Mouse (Mus musculus): Measurements from ENCODE around the gene 5031439G07Rik. TPM values are rescaled to one million over a fixed set of nuclear protein-coding genes. Genes with fewer than 3 reads are reported as not detected.

5031439G07Rik gene
- polyA plus RNA-seq, 1 experiment from 2014 or later = 4.3 TPM

- TF ChIP-seq CTCF (IDR thresholded peaks at IDR 0.05) = peak; percentile 79
- TF ChIP-seq EP300 (IDR thresholded peaks at IDR 0.05) = no peak
- DNase-seq (ENCODE audit: low spot score) (peak; percentile 81), ATAC-seq (no peak)
- Histone ChIP-seq H3K9me3 (ENCODE audit: low read length) (no peaks in the 10 kb centered on the region), H3K4me1 (ENCODE audit: insufficient read depth, low read depth, low read length) (peaks cover 10% of the 10 kb centered on the region; the same call in 1 of the 2 replicates), H3K9ac (replicated peaks; ENCODE audit: low read depth) (peak overlapping the region; percentile 88; the same call in 1 of the 2 replicates), H3K27me3 (replicated peaks; ENCODE audit: insufficient read depth, low read length) (no peaks in the 10 kb centered on the region), H3K27ac (ENCODE audit: low read length) (0 out of 2 replicates have a peak overlapping the region, but pooled peaks have one; percentile 97), H3K36me3 (ENCODE audit: insufficient read depth, low read length) (peaks cover 24% of the 10 kb centered on the region), H3K4me3 (ENCODE audit: low read depth, low read length) (peak overlapping the region; percentile 95), H3K4me2 (replicated peaks; ENCODE audit: low read depth, low read length) (peak overlapping the region; percentile 72)
- WGBS = 5% methylated on average over 9 of the region's 9 CpGs
Measured at GRCm38 (mm10) chr15:84924781-84925315, 63.5 kb downstream of the 5031439G07Rik start.

GRCm38 (mm10) chr15:84923508-84924181 lies 64.7 kb downstream of the 5031439G07Rik start:
- ATAC-seq (peak; percentile 83), DNase-seq (ENCODE audit: low spot score) (peak; percentile 75)
- Histone ChIP-seq H3K4me1 (ENCODE audit: insufficient read depth, low read depth, low read length) (peaks cover 10% of the 10 kb centered on the region; the same call in 1 of the 2 replicates), H3K36me3 (ENCODE audit: insufficient read depth, low read length) (peaks cover 12% of the 10 kb centered on the region; the same call in 1 of the 2 replicates), H3K4me3 (ENCODE audit: low read depth, low read length) (peak overlapping the region; percentile 95), H3K9me3 (ENCODE audit: low read length) (no peaks in the 10 kb centered on the region), H3K4me2 (replicated peaks; ENCODE audit: low read depth, low read length) (peak overlapping the region; percentile 72), H3K27me3 (replicated peaks; ENCODE audit: insufficient read depth, low read length) (no peaks in the 10 kb centered on the region), H3K9ac (replicated peaks; ENCODE audit: low read depth) (peak overlapping the region; percentile 88), H3K27ac (ENCODE audit: low read length) (peak overlapping the region; percentile 97)
- TF ChIP-seq CTCF (IDR thresholded peaks at IDR 0.05) (no peak), EP300 (IDR thresholded peaks at IDR 0.05) (no peak)
- WGBS = under 1% methylated on average over 58 of the region's 68 CpGs

GRCm38 (mm10) chr15:84922884-84923507 lies 65.4 kb downstream of the 5031439G07Rik start, which contains the start of gene Nup50:
Gene Nup50, plus strand, starts transcription at chr15:84923411.
- Histone ChIP-seq H3K9ac (replicated peaks; ENCODE audit: low read depth) (peak within 1 kb of the TSS; percentile 88), H3K27me3 (replicated peaks; ENCODE audit: insufficient read depth, low read length) (no peaks in the 10 kb centered on the region), H3K27ac (ENCODE audit: low read length) (peak within 1 kb of the TSS; percentile 97), H3K4me3 (ENCODE audit: low read depth, low read length) (peak within 1 kb of the TSS; percentile 95), H3K4me1 (ENCODE audit: insufficient read depth, low read depth, low read length) (peaks cover 10% of the 10 kb centered on the region; the same call in 1 of the 2 replicates), H3K9me3 (ENCODE audit: low read length) (no peaks in the 10 kb centered on the region), H3K36me3 (ENCODE audit: insufficient read depth, low read length) (0 out of 2 replicates have a peak, but pooled peaks cover 8% of the 10 kb centered on the region), H3K4me2 (replicated peaks; ENCODE audit: low read depth, low read length) (peak within 1 kb of the TSS; percentile 84)
- under 1% methylated on average over 60 of the region's 60 CpGs for WGBS
- peak; percentile 100 for DNase-seq (ENCODE audit: low spot score)
- ATAC-seq = peak; percentile 95
- TF ChIP-seq CTCF (IDR thresholded peaks at IDR 0.05) (no peak), EP300 (IDR thresholded peaks at IDR 0.05) (no peak)

- Histone ChIP-seq H3K27ac (ENCODE audit: low read length) (no peak within 1 kb of the TSS), H3K4me2 (replicated peaks; ENCODE audit: low read depth, low read length) (no peak within 1 kb of the TSS), H3K36me3 (ENCODE audit: insufficient read depth, low read length) (no peaks in the 10 kb centered on the region), H3K9me3 (ENCODE audit: low read length) (no peaks in the 10 kb centered on the region), H3K9ac (replicated peaks; ENCODE audit: low read depth) (no peak within 1 kb of the TSS), H3K27me3 (replicated peaks; ENCODE audit: insufficient read depth, low read length) (no peaks in the 10 kb centered on the region), H3K4me1 (ENCODE audit: insufficient read depth, low read depth, low read length) (peaks cover 6% of the 10 kb centered on the region; the same call in 1 of the 2 replicates), H3K4me3 (ENCODE audit: low read depth, low read length) (no peak within 1 kb of the TSS)
- 95% methylated on average over 3 of the region's 3 CpGs for WGBS
- ATAC-seq = no peak
- TF ChIP-seq CTCF (IDR thresholded peaks at IDR 0.05) (no peak), EP300 (IDR thresholded peaks at IDR 0.05) (no peak)
- no peak for DNase-seq (ENCODE audit: low spot score)
Measured at GRCm38 (mm10) chr15:84919938-84920337, 68.4 kb downstream of the 5031439G07Rik start, which contains the start of gene Gm29666. Gene Gm29666, minus strand, starts transcription at chr15:84920038.

- no peak for ATAC-seq
- H3K9ac ChIP-seq (replicated peaks; ENCODE audit: low read depth) = no peak overlapping the region
- H3K4me1 ChIP-seq (ENCODE audit: insufficient read depth, low read depth, low read length) = no peaks in the 10 kb centered on the region
- no peaks in the 10 kb centered on the region for H3K9me3 ChIP-seq (ENCODE audit: low read length)
- DNase-seq (ENCODE audit: low spot score) = no peak
- no peak overlapping the region for H3K27ac ChIP-seq (ENCODE audit: low read length)
- H3K36me3 ChIP-seq (ENCODE audit: insufficient read depth, low read length) = no peaks in the 10 kb centered on the region
- H3K4me3 ChIP-seq (ENCODE audit: low read depth, low read length) = no peak overlapping the region
- no peaks in the 10 kb centered on the region for H3K27me3 ChIP-seq (replicated peaks; ENCODE audit: insufficient read depth, low read length)
- no peak for TF ChIP-seq CTCF (IDR thresholded peaks at IDR 0.05)
- no peak for TF ChIP-seq EP300 (IDR thresholded peaks at IDR 0.05)
- H3K4me2 ChIP-seq (replicated peaks; ENCODE audit: low read depth, low read length) = no peak overlapping the region
- 91% methylated on average over 3 of the region's 3 CpGs for WGBS
Measured at GRCm38 (mm10) chr15:84913201-84913600, 75.2 kb downstream of the 5031439G07Rik start.

GRCm38 (mm10) chr15:84903843-84904385 lies 84.4 kb downstream of the 5031439G07Rik start:
- no peak overlapping the region for H3K9ac ChIP-seq (replicated peaks; ENCODE audit: low read depth)
- 68% methylated on average over 7 of the region's 7 CpGs for WGBS
- no peak for ATAC-seq
- no peaks in the 10 kb centered on the region for H3K9me3 ChIP-seq (ENCODE audit: low read length)
- H3K4me1 ChIP-seq (ENCODE audit: insufficient read depth, low read depth, low read length) = no peaks in the 10 kb centered on the region
- no peak overlapping the region for H3K4me3 ChIP-seq (ENCODE audit: low read depth, low read length)
- H3K27me3 ChIP-seq (replicated peaks; ENCODE audit: insufficient read depth, low read length) = no peaks in the 10 kb centered on the region
- no peak for DNase-seq (ENCODE audit: low spot score)
- H3K27ac ChIP-seq (ENCODE audit: low read length) = no peak overlapping the region
- TF ChIP-seq CTCF (IDR thresholded peaks at IDR 0.05) (no peak), EP300 (IDR thresholded peaks at IDR 0.05) (no peak)
- H3K4me2 ChIP-seq (replicated peaks; ENCODE audit: low read depth, low read length) = no peak overlapping the region
- H3K36me3 ChIP-seq (ENCODE audit: insufficient read depth, low read length) = no peaks in the 10 kb centered on the region
